Mouse (Mus musculus): ENCODE results near the gene Gm20388.

The Gm20388 gene

GRCm38 (mm10) chr8:122011066-122011588 lies 2100.5 kb downstream of the Gm20388 start:
- peak; percentile 62 for DNase-seq (ENCODE audit: low spot score)

- no peak for DNase-seq (ENCODE audit: low spot score)
These were observed 2104.0 kb downstream of the Gm20388 start for GRCm38 (mm10) chr8:122014606-122015005.

GRCm38 (mm10) chr8:122018046-122018831 lies 2107.6 kb downstream of the Gm20388 start:
- no peak for DNase-seq (ENCODE audit: low spot score)

GRCm38 (mm10) chr8:122019162-122019561 lies 2108.5 kb downstream of the Gm20388 start:
- no peak for DNase-seq (ENCODE audit: low spot score)

- DNase-seq (ENCODE audit: low spot score) = no peak
These were observed 2109.6 kb downstream of the Gm20388 start for GRCm38 (mm10) chr8:122020050-122020771.

- no peak for DNase-seq (ENCODE audit: low spot score)
These were observed 2111.1 kb downstream of the Gm20388 start for GRCm38 (mm10) chr8:122021725-122022124.

- no peak for DNase-seq (ENCODE audit: low spot score)
These were observed 2111.6 kb downstream of the Gm20388 start for GRCm38 (mm10) chr8:122022274-122022673.

- DNase-seq (ENCODE audit: low spot score) = no peak
These were observed 2112.1 kb downstream of the Gm20388 start for GRCm38 (mm10) chr8:122022705-122023104.

- DNase-seq (ENCODE audit: low spot score) = no peak
These were observed 2114.9 kb downstream of the Gm20388 start for GRCm38 (mm10) chr8:122025546-122025945.

- DNase-seq (ENCODE audit: low spot score) = no peak
These were observed 2117.5 kb downstream of the Gm20388 start for GRCm38 (mm10) chr8:122028116-122028515.

- DNase-seq (ENCODE audit: low spot score) = peak; percentile 62
These were observed 2120.3 kb downstream of the Gm20388 start for GRCm38 (mm10) chr8:122030965-122031364.

- no peak for DNase-seq (ENCODE audit: low spot score)
These were observed 2122.1 kb downstream of the Gm20388 start for GRCm38 (mm10) chr8:122032741-122033140.

GRCm38 (mm10) chr8:122035543-122035942 lies 2124.9 kb downstream of the Gm20388 start:
- no peak for DNase-seq (ENCODE audit: low spot score)

- DNase-seq (ENCODE audit: low spot score) = no peak
These were observed 2125.7 kb downstream of the Gm20388 start for GRCm38 (mm10) chr8:122036325-122036724.

- no peak for DNase-seq (ENCODE audit: low spot score)
These were observed 2126.6 kb downstream of the Gm20388 start for GRCm38 (mm10) chr8:122037279-122037678.

- no peak for DNase-seq (ENCODE audit: low spot score)
These were observed 2127.4 kb downstream of the Gm20388 start for GRCm38 (mm10) chr8:122038076-122038475.

- no peak for DNase-seq (ENCODE audit: low spot score)
These were observed 2128.8 kb downstream of the Gm20388 start for GRCm38 (mm10) chr8:122039452-122039851.

GRCm38 (mm10) chr8:122047206-122047870 lies 2136.7 kb downstream of the Gm20388 start:
- DNase-seq (ENCODE audit: low spot score) = no peak

GRCm38 (mm10) chr8:122049266-122049665 lies 2138.6 kb downstream of the Gm20388 start:
- no peak for DNase-seq (ENCODE audit: low spot score)

GRCm38 (mm10) chr8:122049923-122050322 lies 2139.3 kb downstream of the Gm20388 start:
- DNase-seq (ENCODE audit: low spot score) = no peak

- DNase-seq (ENCODE audit: low spot score) = no peak
These were observed 2140.0 kb downstream of the Gm20388 start for GRCm38 (mm10) chr8:122050620-122051019.

- peak; percentile 26 for DNase-seq (ENCODE audit: low spot score)
These were observed 2144.7 kb downstream of the Gm20388 start for GRCm38 (mm10) chr8:122055321-122055720.

Measured in retina, embryonic 14.5 days (tissue).